Mouse (Mus musculus) thymus, adult 18-20 months (tissue): ENCODE measurements around the gene Tnfsf13.
"Not testable (repeated sequence)": the region's sequence is repeated elsewhere in the genome, so short reads cannot be mapped to it uniquely, and the experiment has no call there.

Experiments used
- DNase-seq, 2 experiments: peaks; one replicate each; pipeline ENCODE4 v3.0.0; 2022; ENCODE audit warnings: mixed read lengths in 2 of 2

Tnfsf13 gene

GRCm38 (mm10) chr11:69685526-69686148 lies at the start of gene Tnfsf13:
Gene Tnfsf13 (minus strand): TSS chr11:69685784.
- DNase-seq = no peak

- not testable (repeated sequence) for DNase-seq
These were observed 45.8 kb upstream of the Tnfsf13 start for GRCm38 (mm10) chr11:69731408-69731807.

DNA sequence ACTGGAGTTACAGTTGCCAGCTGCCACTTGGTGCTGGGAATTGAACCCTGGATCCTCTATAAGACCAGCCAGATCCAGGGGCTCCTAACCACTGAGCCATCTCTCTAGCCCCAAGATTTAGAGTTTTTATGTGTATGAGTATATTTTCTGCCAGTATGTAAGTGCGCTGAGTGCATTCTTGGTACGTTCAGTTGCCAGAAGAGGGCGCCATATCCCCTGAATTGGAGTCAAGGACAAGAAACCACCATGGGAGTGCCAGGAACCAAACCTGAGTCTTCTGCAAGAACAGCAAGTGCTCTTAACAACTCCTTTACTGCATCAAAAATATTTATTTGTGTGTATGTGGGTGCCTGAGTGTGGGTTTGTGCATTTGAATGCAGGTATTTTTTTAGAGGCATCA lies 43.5 kb upstream of the Tnfsf13 start:
- peak; percentile 31 to 32 for DNase-seq

DNA sequence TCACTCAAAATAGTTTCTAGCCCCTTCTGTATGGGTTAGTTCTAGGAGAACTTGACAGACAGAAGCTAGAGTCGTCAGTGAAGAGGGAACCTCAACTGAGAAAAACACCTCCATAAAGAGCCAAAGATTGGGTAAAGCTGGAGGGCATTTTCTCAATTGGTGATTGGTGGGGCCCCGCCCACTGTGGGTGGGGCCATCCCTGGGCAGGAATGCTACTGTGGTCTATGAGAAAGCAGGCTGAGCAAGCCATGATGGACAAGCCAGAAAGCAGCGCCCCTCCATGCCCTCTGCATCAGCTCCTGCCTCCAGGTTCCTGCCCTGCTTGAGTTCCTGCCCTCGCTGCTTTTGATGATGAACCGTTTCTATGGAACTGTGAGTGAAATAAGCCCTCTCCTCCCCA lies 40.4 kb upstream of the Tnfsf13 start:
- no peak for DNase-seq

DNA sequence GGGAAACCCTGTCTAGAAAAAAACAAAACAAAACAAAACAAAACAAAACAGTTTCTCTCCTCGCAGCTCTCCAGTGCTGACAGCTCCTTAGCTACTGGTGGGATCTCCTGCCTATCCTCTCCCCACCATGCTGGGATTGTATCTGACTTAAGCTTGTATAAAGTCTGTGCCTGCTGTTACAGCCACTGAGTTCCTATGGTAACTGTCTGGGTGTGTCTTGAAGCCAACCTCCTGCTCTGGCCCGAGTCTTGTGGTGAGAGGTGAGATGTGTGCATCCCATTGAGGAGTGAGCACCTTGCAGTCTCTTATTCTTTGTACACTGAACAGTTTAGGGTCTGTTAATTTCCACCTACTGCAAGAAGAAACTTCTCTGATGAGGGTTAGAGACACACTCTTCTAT lies 37.5 kb upstream of the Tnfsf13 start:
- no peak for DNase-seq

GRCm38 (mm10) chr11:69720852-69721251 lies 35.3 kb upstream of the Tnfsf13 start:
- DNase-seq = no peak

DNA sequence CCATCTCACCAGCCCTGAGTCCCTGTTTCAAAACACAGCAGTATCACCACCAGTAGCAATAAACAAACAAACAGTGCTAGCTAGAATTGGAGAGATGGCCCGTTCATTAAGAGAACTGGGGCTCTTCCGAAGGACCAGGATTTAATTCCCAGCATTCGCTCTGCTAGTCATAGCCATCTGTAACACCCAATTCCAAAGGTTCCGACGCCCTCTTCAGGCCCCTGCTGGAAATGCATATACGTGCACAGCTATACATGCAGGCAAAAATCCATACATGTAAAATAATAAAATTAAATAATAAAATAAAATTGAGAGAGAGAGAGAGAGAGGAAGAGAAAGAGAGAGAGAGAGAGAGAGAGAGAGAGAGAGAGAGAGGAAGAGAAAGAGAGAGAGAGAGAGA lies 33.8 kb upstream of the Tnfsf13 start:
- no peak for DNase-seq

DNA sequence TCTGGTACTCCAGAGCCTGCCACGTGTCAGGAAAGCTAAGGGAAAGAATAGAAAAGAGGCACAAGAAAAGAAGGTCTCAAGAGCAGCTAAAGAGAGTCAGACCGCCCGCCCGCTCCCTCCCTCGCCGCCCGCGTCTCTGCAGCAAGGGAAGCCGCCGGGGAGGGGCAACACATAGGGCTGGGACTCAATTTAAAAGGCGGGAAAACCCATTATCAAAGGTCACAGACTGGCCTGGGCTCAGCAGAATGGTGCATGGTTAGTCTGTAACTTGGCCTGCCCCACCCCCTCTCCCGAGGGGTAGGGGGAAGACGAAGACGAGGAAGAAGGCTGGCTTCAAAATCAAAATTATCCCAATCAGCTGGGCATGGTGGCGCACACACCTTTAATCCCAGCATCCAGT lies 33.1 kb upstream of the Tnfsf13 start:
- DNase-seq = no peak

DNA sequence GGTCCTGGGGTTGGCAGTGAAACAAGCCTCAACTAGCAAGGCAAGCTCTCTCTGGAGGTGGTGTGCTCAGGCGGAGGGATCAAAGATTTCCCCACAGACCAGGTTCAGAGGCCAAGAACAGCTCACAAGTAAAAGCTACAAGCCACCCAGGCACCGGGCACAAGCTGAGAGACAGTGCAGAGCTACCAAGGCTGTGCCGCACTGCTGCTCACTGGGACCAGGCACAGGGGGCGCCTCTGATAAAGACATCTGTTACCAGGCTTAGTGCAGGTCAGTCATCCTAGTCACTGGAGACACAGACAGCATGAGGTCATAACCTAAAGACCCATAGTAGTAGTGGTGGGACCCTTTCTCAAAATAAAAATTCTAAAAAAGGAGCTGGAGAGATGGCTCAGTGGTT lies 31.4 kb upstream of the Tnfsf13 start:
- no peak for DNase-seq

GRCm38 (mm10) chr11:69715929-69716328 lies 30.3 kb upstream of the Tnfsf13 start:
- no peak for DNase-seq

GRCm38 (mm10) chr11:69715482-69715881 lies 29.9 kb upstream of the Tnfsf13 start:
- DNase-seq = no peak

DNA sequence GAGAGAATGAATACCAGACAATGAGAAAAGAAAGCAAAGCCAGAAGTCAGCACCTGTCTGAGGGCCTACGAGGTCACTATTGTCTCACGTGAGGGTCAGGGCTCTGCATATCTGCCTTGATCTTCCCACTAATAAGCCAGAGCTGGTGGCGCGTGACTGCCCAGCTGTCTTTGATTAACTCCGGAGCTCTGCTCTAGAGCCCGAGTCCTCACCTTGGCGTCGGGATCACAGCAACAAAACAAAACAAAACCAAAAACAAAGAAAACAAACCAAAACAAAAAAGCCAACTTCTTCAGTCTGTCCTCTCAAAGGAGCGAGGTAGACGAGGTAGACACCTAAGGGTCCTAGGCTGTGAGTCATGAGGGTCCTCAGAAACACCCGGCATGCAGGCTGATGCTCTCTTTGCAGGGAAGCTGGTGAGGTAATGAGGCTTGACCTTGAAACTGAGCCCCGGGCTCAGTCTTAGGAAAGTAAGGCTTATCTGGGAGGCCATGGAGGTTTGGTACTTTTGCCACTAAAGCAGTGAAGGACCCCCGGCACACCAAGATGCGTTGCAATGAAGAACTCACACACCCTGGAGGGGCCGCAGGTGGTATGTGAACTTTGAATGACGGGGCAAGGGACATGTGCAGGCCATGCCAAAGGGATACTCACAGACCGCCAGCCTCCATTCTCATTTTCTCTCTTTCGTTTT lies 29.2 kb upstream of the Tnfsf13 start:
- no peak for DNase-seq

- no peak for DNase-seq
These were observed 27.5 kb upstream of the Tnfsf13 start for GRCm38 (mm10) chr11:69712954-69713672.

DNA sequence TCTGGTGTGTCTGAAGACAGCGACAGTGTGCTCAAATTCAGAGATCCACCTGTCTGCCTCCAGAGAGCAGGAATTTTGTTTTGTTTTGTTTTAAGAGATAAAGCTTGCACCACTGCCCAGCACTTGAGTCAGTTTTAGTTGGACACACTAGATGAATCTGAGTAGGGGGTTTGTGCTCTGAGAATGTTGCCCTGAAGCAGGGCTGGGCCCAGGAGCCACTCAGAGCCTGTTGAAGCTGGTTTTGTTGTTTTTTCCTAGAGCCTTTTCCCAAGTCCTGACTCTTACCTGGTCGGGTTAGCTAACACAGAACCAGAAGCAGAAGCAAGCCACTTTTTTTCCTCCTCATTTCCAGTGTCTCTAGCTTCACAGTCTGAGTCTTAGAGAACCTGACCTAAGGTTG lies 25.5 kb upstream of the Tnfsf13 start:
- DNase-seq = no peak

GRCm38 (mm10) chr11:69710470-69710869 lies 24.9 kb upstream of the Tnfsf13 start:
- no peak for DNase-seq

GRCm38 (mm10) chr11:69709554-69710446 lies 24.2 kb upstream of the Tnfsf13 start:
- no peak for DNase-seq

- no peak for DNase-seq
These were observed 23.2 kb upstream of the Tnfsf13 start for GRCm38 (mm10) chr11:69708614-69709265.

DNA sequence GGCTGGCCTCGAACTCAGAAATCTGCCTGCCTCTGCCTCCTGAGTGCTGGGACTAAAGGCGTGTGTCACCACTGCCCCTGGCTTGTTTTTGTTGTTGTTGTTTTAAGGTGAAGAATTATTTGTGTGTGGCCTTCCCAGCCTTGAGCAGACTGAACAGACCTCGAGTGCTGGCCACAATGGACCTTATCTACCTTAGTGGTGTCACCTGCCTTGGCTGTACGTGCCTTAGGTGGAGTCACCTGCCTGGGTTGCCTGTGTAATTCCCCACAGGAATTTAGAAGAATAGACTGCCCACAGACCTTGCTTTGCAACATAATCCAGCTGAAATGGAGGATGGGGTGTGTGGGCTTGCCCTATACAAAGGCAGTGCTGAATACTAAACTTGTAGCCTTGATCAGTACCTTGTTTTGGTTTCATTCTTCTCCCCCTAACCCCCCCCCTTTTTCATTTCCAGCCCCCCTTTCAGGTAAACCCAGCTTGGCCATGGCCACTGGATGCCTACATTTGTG lies 22.3 kb upstream of the Tnfsf13 start:
- DNase-seq = no peak

DNA sequence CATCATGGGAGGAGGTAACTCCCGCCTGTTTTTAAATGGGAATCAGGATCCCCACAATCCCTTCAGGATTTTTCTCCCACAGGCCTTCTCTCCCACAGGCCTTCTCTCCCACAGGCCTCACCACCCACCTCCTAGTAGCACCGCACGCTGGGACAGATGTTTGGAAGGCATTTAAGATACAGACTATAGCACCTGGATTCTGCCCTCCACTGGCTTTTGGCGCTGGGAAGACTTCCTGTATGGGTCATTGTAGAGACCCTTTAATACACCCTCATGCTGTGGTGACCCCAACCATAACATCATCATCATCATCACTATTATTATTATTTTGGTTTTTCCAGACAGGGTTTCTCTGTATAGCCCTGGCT lies 21.9 kb upstream of the Tnfsf13 start:
- no peak for DNase-seq

GRCm38 (mm10) chr11:69706775-69707479 lies 21.3 kb upstream of the Tnfsf13 start:
- DNase-seq = no peak

- DNase-seq = no peak
These were observed 19.0 kb upstream of the Tnfsf13 start for GRCm38 (mm10) chr11:69704613-69705010.
